Mouse (Mus musculus): Measurements from ENCODE around the gene Lcn10.
"Not testable (repeated sequence)": the region's sequence is repeated elsewhere in the genome, so short reads cannot be mapped to it uniquely, and the experiment has no call there.

The Lcn10 gene

GRCm38 (mm10) chr2:25708121-25708520 lies 25.6 kb downstream of the Lcn10 start:
- DNase-seq: no peak

- not testable (repeated sequence) for DNase-seq
These were observed 26.5 kb downstream of the Lcn10 start for GRCm38 (mm10) chr2:25709056-25709455.

DNA sequence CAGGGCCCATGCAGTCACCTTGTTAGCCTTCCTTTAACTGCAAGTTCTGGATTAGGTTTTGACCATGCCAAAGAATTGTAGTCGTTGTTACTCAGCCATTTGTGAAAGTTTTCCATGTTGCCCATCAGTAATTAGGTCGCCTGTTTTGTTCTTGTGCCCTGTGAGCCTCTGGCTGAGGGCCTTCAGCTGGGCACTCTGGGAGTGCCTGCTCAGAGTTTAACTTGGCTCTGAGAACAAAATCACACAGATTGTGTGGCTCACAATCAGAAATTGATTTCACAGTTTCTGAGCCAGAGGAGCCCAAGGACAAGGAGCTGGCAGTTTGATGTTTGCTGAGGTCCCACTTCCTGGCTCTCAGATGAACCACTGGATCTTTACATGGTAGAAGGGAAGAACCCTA lies 27.3 kb downstream of the Lcn10 start:
- not testable (repeated sequence) for DNase-seq

DNA sequence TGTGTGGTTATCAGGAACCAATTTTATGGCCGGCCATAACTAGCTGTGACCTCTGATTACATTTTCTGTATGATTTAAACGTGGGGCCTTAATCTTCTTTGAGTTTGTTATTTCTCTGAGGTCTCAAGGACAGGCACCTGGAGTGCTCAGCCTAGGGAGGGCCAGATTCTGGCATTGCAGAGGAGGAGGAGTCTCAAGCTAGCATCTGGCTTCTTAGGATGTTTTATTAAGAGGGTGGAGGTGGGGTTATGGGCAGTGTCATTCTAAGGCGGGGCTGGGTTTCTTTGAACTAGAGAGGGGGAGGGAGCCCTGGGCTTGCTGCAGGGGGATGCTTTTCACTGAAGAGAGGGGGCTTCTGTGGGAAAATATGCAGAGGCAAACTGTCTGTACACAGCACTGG lies 29.1 kb downstream of the Lcn10 start:
- DNase-seq: not testable (repeated sequence)

DNA sequence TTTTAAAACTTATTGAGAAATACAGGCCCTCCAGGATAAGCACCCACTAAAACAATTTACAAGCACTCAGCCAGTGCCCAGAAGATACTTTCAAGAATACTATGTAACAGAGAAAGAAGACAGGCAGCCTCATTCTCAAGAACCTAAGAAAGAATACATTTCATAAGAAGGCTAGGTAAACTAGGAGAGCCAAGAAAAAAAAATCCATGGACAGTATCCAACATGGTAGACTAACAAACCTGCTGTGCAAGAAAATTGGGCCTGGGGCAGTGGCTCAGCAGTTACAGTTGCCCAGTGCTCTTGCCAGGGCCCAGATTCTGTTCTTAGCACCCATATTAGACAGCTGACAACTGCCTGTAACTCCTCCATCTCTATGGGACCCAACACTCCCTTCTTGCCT lies 34.7 kb downstream of the Lcn10 start:
- no peak for DNase-seq

- no peak for DNase-seq
These were observed 50.8 kb downstream of the Lcn10 start for GRCm38 (mm10) chr2:25733199-25733930.
